Mouse (Mus musculus): ENCODE measurements around the gene Prkag2. TPM values are rescaled to one million over a fixed set of nuclear protein-coding genes. Genes with fewer than 3 reads are reported as not detected.
A peak's percentile ranks its signal among the peaks of the same experiment; 100 is the strongest.
"Not testable (repeated sequence)": the region's sequence is repeated elsewhere in the genome, so short reads cannot be mapped to it uniquely, and the experiment has no call there.

The Prkag2 gene
- polyA plus RNA-seq, 2 experiments = 3.1 to 4.0 TPM

DNA sequence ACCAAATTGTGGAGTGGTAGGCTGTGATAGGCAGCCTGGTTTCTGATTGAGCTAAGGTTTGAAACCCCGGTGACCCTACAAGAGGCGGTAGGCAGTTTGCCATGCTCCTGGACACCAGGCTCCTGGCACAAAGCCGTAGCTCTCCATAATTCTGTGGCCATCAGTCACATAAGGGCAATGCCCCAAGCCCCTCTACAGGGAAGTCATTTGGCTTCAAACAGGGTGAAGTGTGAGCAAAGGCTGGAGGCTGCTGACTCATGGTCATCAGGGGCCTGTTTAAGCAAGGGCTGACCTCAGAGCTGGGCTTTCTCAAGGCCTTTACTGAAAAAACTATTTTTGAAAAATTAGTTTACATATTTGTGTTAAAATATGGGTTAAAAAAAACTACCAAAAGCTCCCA, 246.2 kb downstream of the Prkag2 start:
- peaks cover 22 to 30% of the 10 kb centered on the region in 2 experiments for H3K4me1 ChIP-seq (replicated peaks; ENCODE audit: control insufficient read depth in 2 of 2, insufficient read depth in 2 of 2, low read length in 1 of 2)
- DNase-seq (ENCODE audit: low read depth in 3 of 3, low spot score in 3 of 3) (no peak), ATAC-seq (ENCODE audit: insufficient read depth) (no peak)
- H3K9ac ChIP-seq (replicated peaks) = no peak overlapping the region; the same call in 1 of the 2 replicates
- TF ChIP-seq CTCF (IDR thresholded peaks at IDR 0.05; ENCODE audit: low read depth) (no peak), EP300 (IDR thresholded peaks at IDR 0.05; ENCODE audit: low read depth) (no peak)
- H3K27me3 ChIP-seq (ENCODE audit: control insufficient read depth, insufficient read depth, low read length) = no peaks in the 10 kb centered on the region
- WGBS (ENCODE audit: insufficient replicate concordance) = 72% methylated on average over 3 of the region's 3 CpGs
- H3K36me3 ChIP-seq (replicated peaks; ENCODE audit: control insufficient read depth, insufficient read depth, low read depth) = no peaks in the 10 kb centered on the region
- H3K4me2 ChIP-seq (ENCODE audit: low read depth) = peak overlapping the region; percentile 56; the same call in 1 of the 2 replicates
- no peak overlapping the region; the same call in 1 of the 2 replicates for H3K27ac ChIP-seq
- no peaks in the 10 kb centered on the region; the same call in 1 of the 2 replicates for H3K9me3 ChIP-seq (ENCODE audit: control insufficient read depth, low read length)
- H3K4me3 ChIP-seq (ENCODE audit: insufficient read depth in 1 of 2, low read depth in 2 of 2, low read length in 2 of 2) = no peak overlapping the region

DNA sequence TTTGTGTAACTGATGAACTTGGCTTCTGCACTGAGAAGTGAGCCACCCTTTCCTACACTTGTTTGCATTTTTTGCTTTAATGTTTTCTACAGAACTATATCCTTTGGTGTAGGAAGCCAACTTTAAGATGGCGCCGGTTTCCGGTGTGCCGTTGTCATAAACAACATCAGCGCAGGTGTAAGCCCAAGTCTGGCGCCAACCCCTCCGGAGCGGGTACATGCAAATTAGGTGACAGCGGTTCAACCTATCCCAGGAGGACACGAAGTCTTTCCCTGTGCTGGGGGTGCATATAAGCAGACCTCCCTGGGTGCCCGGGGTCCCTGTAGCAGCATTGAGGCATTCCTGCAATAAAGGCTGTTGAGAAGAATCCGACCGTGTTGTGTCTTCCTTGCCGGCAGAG, 252.2 kb downstream of the Prkag2 start:
- not testable (repeated sequence) for H3K9ac ChIP-seq (replicated peaks); H3K27me3 ChIP-seq (ENCODE audit: control insufficient read depth, insufficient read depth, low read length); H3K4me1 ChIP-seq (replicated peaks; ENCODE audit: control insufficient read depth in 2 of 2, insufficient read depth in 2 of 2, low read length in 1 of 2); H3K4me2 ChIP-seq (ENCODE audit: low read depth); ATAC-seq (ENCODE audit: insufficient read depth); H3K9me3 ChIP-seq (ENCODE audit: control insufficient read depth, low read length); DNase-seq (ENCODE audit: low read depth in 3 of 3, low spot score in 3 of 3); H3K27ac ChIP-seq; H3K36me3 ChIP-seq (replicated peaks; ENCODE audit: control insufficient read depth, insufficient read depth, low read depth); H3K4me3 ChIP-seq (ENCODE audit: insufficient read depth in 1 of 2, low read depth in 2 of 2, low read length in 2 of 2)
- WGBS (ENCODE audit: insufficient replicate concordance) = 80% methylated on average over 14 of the region's 14 CpGs

DNA sequence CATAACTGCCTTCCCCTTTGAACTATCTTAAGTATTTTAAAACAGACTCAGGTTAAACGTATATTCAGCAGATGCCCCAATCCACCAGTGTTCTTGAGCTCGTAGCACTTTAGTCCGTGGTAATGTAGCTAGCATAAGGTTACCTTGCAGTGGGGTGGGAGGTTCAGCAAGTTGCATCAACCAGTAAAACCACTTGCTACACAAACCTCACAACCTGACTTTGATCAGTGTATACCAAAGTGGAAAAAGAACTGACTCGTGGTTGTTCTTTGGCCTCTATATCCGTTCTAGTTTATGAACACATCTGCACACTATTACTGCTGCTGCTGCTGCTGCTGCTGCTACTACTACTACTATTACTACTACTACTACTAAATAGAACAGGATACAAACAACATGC, 256.6 kb downstream of the Prkag2 start:
- WGBS (ENCODE audit: insufficient replicate concordance) = 84% methylated on average over 5 of the region's 5 CpGs
- H3K4me3 ChIP-seq (ENCODE audit: insufficient read depth in 1 of 2, low read depth in 2 of 2, low read length in 2 of 2) = peak overlapping the region in 1 of 2 experiments; percentile 82; a peak in 2 of 4 replicates
- ATAC-seq (ENCODE audit: insufficient read depth) (no peak), DNase-seq (ENCODE audit: low read depth in 3 of 3, low spot score in 3 of 3) (no peak)
- H3K27ac ChIP-seq = peak overlapping the region; percentile 95
- no peaks in the 10 kb centered on the region for H3K27me3 ChIP-seq (ENCODE audit: control insufficient read depth, insufficient read depth, low read length)
- H3K4me1 ChIP-seq (replicated peaks; ENCODE audit: control insufficient read depth in 2 of 2, insufficient read depth in 2 of 2, low read length in 1 of 2) = peaks cover 23 to 24% of the 10 kb centered on the region in 2 experiments
- no peaks in the 10 kb centered on the region for H3K9me3 ChIP-seq (ENCODE audit: control insufficient read depth, low read length)
- TF ChIP-seq EP300 (IDR thresholded peaks at IDR 0.05; ENCODE audit: low read depth) = no peak
- no peak for TF ChIP-seq CTCF (IDR thresholded peaks at IDR 0.05; ENCODE audit: low read depth)
- no peaks in the 10 kb centered on the region for H3K36me3 ChIP-seq (replicated peaks; ENCODE audit: control insufficient read depth, insufficient read depth, low read depth)
- peak overlapping the region; percentile 100 for H3K4me2 ChIP-seq (ENCODE audit: low read depth)
- H3K9ac ChIP-seq (replicated peaks) = peak overlapping the region; percentile 79

DNA sequence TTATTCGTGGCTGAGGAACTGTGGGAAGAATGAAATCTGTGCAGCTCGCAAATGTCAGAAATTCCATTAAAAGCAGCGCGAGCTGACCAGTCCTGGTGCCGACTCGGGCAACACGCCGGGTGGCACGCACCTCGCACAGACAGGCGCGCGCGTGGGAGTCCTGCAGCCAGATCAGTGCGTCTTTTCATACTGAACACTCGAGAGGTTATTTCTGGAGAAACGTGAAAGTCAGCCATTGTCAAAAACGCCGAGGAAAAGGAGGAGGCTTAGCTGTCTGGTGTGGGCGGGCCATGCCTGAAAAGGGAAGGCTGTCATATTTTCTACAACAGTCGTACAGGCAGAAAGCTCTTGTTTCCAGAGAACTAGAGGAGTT, 257.4 kb downstream of the Prkag2 start:
- H3K4me3 ChIP-seq (ENCODE audit: insufficient read depth in 1 of 2, low read depth in 2 of 2, low read length in 2 of 2) = peak overlapping the region; percentile 57 to 82
- no peaks in the 10 kb centered on the region for H3K9me3 ChIP-seq (ENCODE audit: control insufficient read depth, low read length)
- ATAC-seq (ENCODE audit: insufficient read depth) = peak; percentile 4; the same call in 1 of the 2 replicates
- peak overlapping the region; percentile 79 for H3K9ac ChIP-seq (replicated peaks)
- peaks cover 27% of the 10 kb centered on the region in 2 experiments for H3K4me1 ChIP-seq (replicated peaks; ENCODE audit: control insufficient read depth in 2 of 2, insufficient read depth in 2 of 2, low read length in 1 of 2)
- no peaks in the 10 kb centered on the region for H3K36me3 ChIP-seq (replicated peaks; ENCODE audit: control insufficient read depth, insufficient read depth, low read depth)
- peak overlapping the region; percentile 95 for H3K27ac ChIP-seq
- TF ChIP-seq CTCF (IDR thresholded peaks at IDR 0.05; ENCODE audit: low read depth) (no peak), EP300 (IDR thresholded peaks at IDR 0.05; ENCODE audit: low read depth) (no peak)
- no peaks in the 10 kb centered on the region for H3K27me3 ChIP-seq (ENCODE audit: control insufficient read depth, insufficient read depth, low read length)
- no peak for DNase-seq (ENCODE audit: low read depth in 3 of 3, low spot score in 3 of 3)
- peak overlapping the region; percentile 100 for H3K4me2 ChIP-seq (ENCODE audit: low read depth)
- 1% methylated on average over 21 of the region's 21 CpGs for WGBS (ENCODE audit: insufficient replicate concordance)

DNA sequence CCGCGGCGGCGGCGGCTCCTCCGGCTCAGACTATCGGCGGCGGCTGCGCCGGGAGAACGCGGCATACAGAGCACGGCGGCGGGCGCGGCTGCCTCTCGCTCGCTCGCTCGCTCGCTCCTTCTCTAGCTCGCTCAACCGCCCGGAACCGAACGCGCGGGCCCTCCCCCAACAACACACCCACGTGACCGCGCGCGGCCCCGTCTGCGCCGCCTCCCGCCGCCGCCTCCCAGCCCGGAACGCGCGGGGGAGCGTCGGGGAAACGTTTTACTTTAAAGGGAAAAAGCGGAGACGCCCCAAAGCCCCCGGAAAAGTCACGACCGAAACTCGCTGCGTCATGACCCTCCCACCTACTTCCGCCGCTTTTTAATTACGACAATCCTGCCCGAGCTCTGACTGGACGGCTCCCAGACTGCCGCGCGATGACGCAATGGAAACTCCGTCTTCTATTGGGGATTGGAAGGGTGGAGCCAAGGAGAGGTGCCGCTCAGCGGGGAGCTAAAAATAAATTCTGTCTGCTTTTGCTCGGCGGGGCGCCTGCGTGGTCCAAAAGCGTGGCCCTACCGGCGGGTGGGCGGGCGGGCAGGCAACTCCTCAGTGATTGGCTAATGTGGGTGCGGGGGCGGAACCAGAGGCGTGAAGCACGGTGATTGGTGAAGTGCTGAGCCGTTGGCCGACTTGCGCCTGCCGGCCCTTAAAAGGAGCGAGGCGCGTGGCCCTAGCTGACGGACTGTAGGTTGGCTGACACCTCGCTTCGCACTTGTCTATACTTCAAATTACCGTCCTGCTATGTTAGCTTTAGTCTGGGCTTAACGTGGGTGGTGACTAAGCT, 258.0 kb downstream of the Prkag2 start, which contains the start of gene Rheb:
TSS of gene Rheb (minus strand) at position 351 of the 829 bp plus-strand sequence.
- peak within 1 kb of the TSS; percentile 95 for H3K27ac ChIP-seq
- peak within 1 kb of the TSS; percentile 92 for H3K9ac ChIP-seq (replicated peaks)
- peak within 1 kb of the TSS; percentile 82 to 89 for H3K4me3 ChIP-seq (ENCODE audit: insufficient read depth in 1 of 2, low read depth in 2 of 2, low read length in 2 of 2)
- peak; percentile 91 for ATAC-seq (ENCODE audit: insufficient read depth)
- H3K27me3 ChIP-seq (ENCODE audit: control insufficient read depth, insufficient read depth, low read length) = no peaks in the 10 kb centered on the region
- H3K4me2 ChIP-seq (ENCODE audit: low read depth) = peak within 1 kb of the TSS; percentile 100
- peaks cover 27 to 29% of the 10 kb centered on the region in 2 experiments for H3K4me1 ChIP-seq (replicated peaks; ENCODE audit: control insufficient read depth in 2 of 2, insufficient read depth in 2 of 2, low read length in 1 of 2)
- no peaks in the 10 kb centered on the region for H3K36me3 ChIP-seq (replicated peaks; ENCODE audit: control insufficient read depth, insufficient read depth, low read depth)
- DNase-seq (ENCODE audit: low read depth in 3 of 3, low spot score in 3 of 3) = peak; percentile 98 to 99 (median 98)
- TF ChIP-seq EP300 (IDR thresholded peaks at IDR 0.05; ENCODE audit: low read depth) (no peak), CTCF (IDR thresholded peaks at IDR 0.05; ENCODE audit: low read depth) (no peak)
- under 1% methylated on average over 90 of the region's 92 CpGs for whole genome bisulfite sequencing (ENCODE audit: insufficient replicate concordance)
- no peaks in the 10 kb centered on the region for H3K9me3 ChIP-seq (ENCODE audit: control insufficient read depth, low read length)
